Mouse (Mus musculus): ENCODE measurements around the gene Lrrc75b. TPM values are rescaled to one million over a fixed set of nuclear protein-coding genes. Genes with fewer than 3 reads are reported as not detected.

Lrrc75b gene
- polyA plus RNA-seq, 1 experiment from 2014 or later: 2.7 TPM

GRCm38 (mm10) chr10:75579129-75579528, 19.0 kb upstream of the Lrrc75b start:
- no peak for ATAC-seq (ENCODE audit: insufficient number of reproducible peaks, insufficient read depth, low FRiP score, low read depth)
- H3K4me3 ChIP-seq (ENCODE audit: control insufficient read depth in 1 of 2, insufficient read depth in 1 of 2, low read depth in 1 of 2, low read length in 2 of 2): no peak overlapping the region
- no peaks in the 10 kb centered on the region for H3K4me1 ChIP-seq (ENCODE audit: control insufficient read depth in 2 of 2, insufficient read depth in 2 of 2, low read length in 2 of 2)
- no peaks in the 10 kb centered on the region for H3K36me3 ChIP-seq (ENCODE audit: control insufficient read depth, insufficient read depth, low read length)
- H3K9me3 ChIP-seq (ENCODE audit: control insufficient read depth, low read length): no peaks in the 10 kb centered on the region
- H3K27ac ChIP-seq (replicated peaks in 1 of 2; ENCODE audit: control insufficient read depth in 1 of 2, insufficient read depth in 1 of 2, low read depth in 2 of 2, low read length in 2 of 2): no peak overlapping the region
- no peak overlapping the region for H3K4me2 ChIP-seq (ENCODE audit: low read length)
- no peak overlapping the region for H3K9ac ChIP-seq (ENCODE audit: low read length)
- H3K27me3 ChIP-seq (ENCODE audit: control insufficient read depth, insufficient read depth, low read length): 0 out of 2 replicates have a peak, but pooled peaks cover 7% of the 10 kb centered on the region
- 78% methylated on average over 6 of the region's 6 CpGs for WGBS

DNA sequence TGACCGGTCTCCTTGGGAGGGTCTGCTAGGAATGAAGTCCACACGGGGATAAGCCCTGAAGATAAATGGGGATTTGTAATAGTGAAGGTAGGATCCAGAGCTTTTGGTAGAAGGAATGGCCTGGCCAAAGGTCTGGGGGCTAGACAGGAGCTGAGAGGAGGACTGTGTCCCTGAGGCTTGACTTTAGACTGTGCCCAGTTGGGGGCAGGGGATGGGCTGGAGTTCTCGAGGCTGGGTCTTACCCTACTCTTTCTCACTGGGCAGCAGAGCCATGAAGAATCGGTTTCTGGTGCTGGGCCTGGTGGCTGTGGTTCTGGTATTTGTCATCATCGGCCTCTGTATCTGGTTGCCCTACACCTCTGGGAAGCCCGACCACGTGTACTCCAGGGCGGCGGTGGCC, 13.8 kb upstream of the Lrrc75b start:
- H3K9me3 ChIP-seq (ENCODE audit: control insufficient read depth, low read length): no peaks in the 10 kb centered on the region
- no peak overlapping the region for H3K4me2 ChIP-seq (ENCODE audit: low read length)
- no peak overlapping the region for H3K4me3 ChIP-seq (ENCODE audit: control insufficient read depth in 1 of 2, insufficient read depth in 1 of 2, low read depth in 1 of 2, low read length in 2 of 2)
- 83% methylated on average over 9 of the region's 9 CpGs for WGBS
- H3K27ac ChIP-seq (replicated peaks in 1 of 2; ENCODE audit: control insufficient read depth in 1 of 2, insufficient read depth in 1 of 2, low read depth in 2 of 2, low read length in 2 of 2): no peak overlapping the region
- H3K27me3 ChIP-seq (ENCODE audit: control insufficient read depth, insufficient read depth, low read length): peaks cover under 1% of the 10 kb centered on the region; the same call in 1 of the 2 replicates
- ATAC-seq (ENCODE audit: insufficient number of reproducible peaks, insufficient read depth, low FRiP score, low read depth): no peak
- no peaks in the 10 kb centered on the region for H3K4me1 ChIP-seq (ENCODE audit: control insufficient read depth in 2 of 2, insufficient read depth in 2 of 2, low read length in 2 of 2)
- no peaks in the 10 kb centered on the region for H3K36me3 ChIP-seq (ENCODE audit: control insufficient read depth, insufficient read depth, low read length)
- no peak overlapping the region for H3K9ac ChIP-seq (ENCODE audit: low read length)

DNA sequence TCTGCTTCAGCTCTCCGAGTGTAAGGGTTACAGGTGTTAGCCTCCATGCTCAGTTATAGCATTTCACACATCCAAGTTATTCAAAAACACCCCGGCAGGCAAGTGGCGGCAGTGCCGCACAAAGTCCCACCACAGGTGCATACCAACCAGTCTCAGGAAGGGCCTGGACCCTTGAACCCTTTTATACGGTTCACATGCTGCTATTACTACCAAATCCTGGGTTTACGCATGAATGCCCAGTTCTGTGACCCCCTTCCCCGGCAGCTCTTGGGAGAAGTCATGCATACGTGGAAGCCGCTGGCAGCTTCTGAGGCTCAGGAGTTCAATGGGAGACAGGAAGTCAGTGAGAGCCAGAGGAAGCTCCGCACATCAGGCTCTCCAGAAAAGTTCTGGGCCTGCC, 13.1 kb upstream of the Lrrc75b start:
- no peak overlapping the region for H3K9ac ChIP-seq (ENCODE audit: low read length)
- no peak for ATAC-seq (ENCODE audit: insufficient number of reproducible peaks, insufficient read depth, low FRiP score, low read depth)
- no peaks in the 10 kb centered on the region for H3K36me3 ChIP-seq (ENCODE audit: control insufficient read depth, insufficient read depth, low read length)
- peaks cover 5 to 7% of the 10 kb centered on the region in 2 experiments; a peak in 1 of 4 replicates for H3K4me1 ChIP-seq (ENCODE audit: control insufficient read depth in 2 of 2, insufficient read depth in 2 of 2, low read length in 2 of 2)
- WGBS: 74% methylated on average over 10 of the region's 10 CpGs
- no peak overlapping the region for H3K4me2 ChIP-seq (ENCODE audit: low read length)
- no peak overlapping the region for H3K4me3 ChIP-seq (ENCODE audit: control insufficient read depth in 1 of 2, insufficient read depth in 1 of 2, low read depth in 1 of 2, low read length in 2 of 2)
- H3K27me3 ChIP-seq (ENCODE audit: control insufficient read depth, insufficient read depth, low read length): peaks cover 8% of the 10 kb centered on the region
- H3K27ac ChIP-seq (replicated peaks in 1 of 2; ENCODE audit: control insufficient read depth in 1 of 2, insufficient read depth in 1 of 2, low read depth in 2 of 2, low read length in 2 of 2): no peak overlapping the region
- H3K9me3 ChIP-seq (ENCODE audit: control insufficient read depth, low read length): no peaks in the 10 kb centered on the region

DNA sequence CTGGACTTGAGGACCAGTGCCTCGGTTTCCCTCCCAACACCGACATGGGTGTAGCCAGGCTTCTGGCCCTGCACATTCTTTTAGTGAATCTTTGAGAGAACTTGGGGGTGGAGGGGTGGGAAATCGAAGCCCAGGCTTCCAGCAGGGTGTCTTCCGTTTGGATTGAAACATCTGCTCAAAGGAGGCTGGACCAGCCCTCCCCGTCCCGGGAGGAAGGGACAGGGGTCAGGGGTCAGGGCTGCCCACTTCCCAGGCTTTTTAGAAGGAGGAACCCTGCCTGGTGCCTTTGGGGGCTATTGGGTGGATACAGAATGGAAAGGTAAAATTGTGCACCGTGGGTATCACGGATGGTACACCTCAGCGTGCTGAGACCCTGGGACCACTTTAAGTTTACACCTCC, 11.8 kb upstream of the Lrrc75b start:
- H3K9me3 ChIP-seq (ENCODE audit: control insufficient read depth, low read length): no peaks in the 10 kb centered on the region
- WGBS: 58% methylated on average over 9 of the region's 9 CpGs
- no peak for ATAC-seq (ENCODE audit: insufficient number of reproducible peaks, insufficient read depth, low FRiP score, low read depth)
- H3K36me3 ChIP-seq (ENCODE audit: control insufficient read depth, insufficient read depth, low read length): no peaks in the 10 kb centered on the region
- H3K9ac ChIP-seq (ENCODE audit: low read length): no peak overlapping the region
- peaks cover 5 to 8% of the 10 kb centered on the region in 2 experiments; a peak in 1 of 4 replicates for H3K4me1 ChIP-seq (ENCODE audit: control insufficient read depth in 2 of 2, insufficient read depth in 2 of 2, low read length in 2 of 2)
- H3K4me3 ChIP-seq (ENCODE audit: control insufficient read depth in 1 of 2, insufficient read depth in 1 of 2, low read depth in 1 of 2, low read length in 2 of 2): no peak overlapping the region
- no peak overlapping the region for H3K27ac ChIP-seq (replicated peaks in 1 of 2; ENCODE audit: control insufficient read depth in 1 of 2, insufficient read depth in 1 of 2, low read depth in 2 of 2, low read length in 2 of 2)
- H3K27me3 ChIP-seq (ENCODE audit: control insufficient read depth, insufficient read depth, low read length): peaks cover 8% of the 10 kb centered on the region
- H3K4me2 ChIP-seq (ENCODE audit: low read length): no peak overlapping the region

GRCm38 (mm10) chr10:75570981-75571657, 11.0 kb upstream of the Lrrc75b start:
- H3K9ac ChIP-seq (ENCODE audit: low read length): no peak overlapping the region
- WGBS: 25% methylated on average over 10 of the region's 10 CpGs
- no peak overlapping the region for H3K27ac ChIP-seq (replicated peaks in 1 of 2; ENCODE audit: control insufficient read depth in 1 of 2, insufficient read depth in 1 of 2, low read depth in 2 of 2, low read length in 2 of 2)
- ATAC-seq (ENCODE audit: insufficient number of reproducible peaks, insufficient read depth, low FRiP score, low read depth): no peak
- no peaks in the 10 kb centered on the region for H3K36me3 ChIP-seq (ENCODE audit: control insufficient read depth, insufficient read depth, low read length)
- H3K4me3 ChIP-seq (ENCODE audit: control insufficient read depth in 1 of 2, insufficient read depth in 1 of 2, low read depth in 1 of 2, low read length in 2 of 2): no peak overlapping the region
- H3K4me2 ChIP-seq (ENCODE audit: low read length): no peak overlapping the region
- H3K27me3 ChIP-seq (ENCODE audit: control insufficient read depth, insufficient read depth, low read length): peaks cover 8% of the 10 kb centered on the region
- H3K4me1 ChIP-seq (ENCODE audit: control insufficient read depth in 2 of 2, insufficient read depth in 2 of 2, low read length in 2 of 2): peaks cover 5 to 8% of the 10 kb centered on the region in 2 experiments; a peak in 1 of 4 replicates
- H3K9me3 ChIP-seq (ENCODE audit: control insufficient read depth, low read length): no peaks in the 10 kb centered on the region

- Histone ChIP-seq H3K4me1 (ENCODE audit: control insufficient read depth in 2 of 2, insufficient read depth in 2 of 2, low read length in 2 of 2) (peaks cover 5 to 8% of the 10 kb centered on the region in 2 experiments; a peak in 1 of 4 replicates), H3K27ac (replicated peaks in 1 of 2; ENCODE audit: control insufficient read depth in 1 of 2, insufficient read depth in 1 of 2, low read depth in 2 of 2, low read length in 2 of 2) (no peak overlapping the region), H3K27me3 (ENCODE audit: control insufficient read depth, insufficient read depth, low read length) (peaks cover 15% of the 10 kb centered on the region), H3K36me3 (ENCODE audit: control insufficient read depth, insufficient read depth, low read length) (no peaks in the 10 kb centered on the region), H3K4me3 (ENCODE audit: control insufficient read depth in 1 of 2, insufficient read depth in 1 of 2, low read depth in 1 of 2, low read length in 2 of 2) (no peak overlapping the region), H3K9ac (ENCODE audit: low read length) (no peak overlapping the region), H3K9me3 (ENCODE audit: control insufficient read depth, low read length) (no peaks in the 10 kb centered on the region), H3K4me2 (ENCODE audit: low read length) (peak overlapping the region; percentile 23; the same call in 1 of the 2 replicates)
- 27% methylated on average over 4 of the region's 4 CpGs for WGBS
- ATAC-seq (ENCODE audit: insufficient number of reproducible peaks, insufficient read depth, low FRiP score, low read depth): no peak
These were observed 8.7 kb upstream of the Lrrc75b start for GRCm38 (mm10) chr10:75568851-75569250.

DNA sequence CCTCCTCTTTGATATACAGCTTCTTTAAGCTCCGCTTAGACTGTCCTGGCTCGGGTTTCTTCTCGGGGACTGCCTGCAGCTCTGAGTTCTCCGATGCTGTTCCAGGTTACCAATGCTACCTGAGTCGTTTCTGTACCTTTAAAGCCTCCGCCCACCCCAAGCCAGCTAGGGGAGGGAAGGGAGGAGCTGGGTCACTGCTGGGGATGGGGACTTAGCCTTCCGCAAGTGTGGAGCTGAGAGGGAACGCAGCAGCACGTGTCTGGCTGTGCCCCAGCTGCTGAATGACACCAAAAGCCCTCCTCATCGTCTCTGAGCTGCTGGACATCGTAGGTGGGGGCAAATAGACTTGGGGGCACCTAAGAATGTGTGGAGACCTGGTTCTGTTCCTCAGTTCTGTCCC, 8.3 kb upstream of the Lrrc75b start:
- 10% methylated on average over 11 of the region's 11 CpGs for WGBS

More for the DNA sequence above, 8.3 kb upstream of the Lrrc75b start:
- no peaks in the 10 kb centered on the region for H3K36me3 ChIP-seq (ENCODE audit: control insufficient read depth, insufficient read depth, low read length)
- ATAC-seq (ENCODE audit: insufficient number of reproducible peaks, insufficient read depth, low FRiP score, low read depth): no peak
- H3K4me2 ChIP-seq (ENCODE audit: low read length): peak overlapping the region; percentile 23; the same call in 1 of the 2 replicates
- H3K27me3 ChIP-seq (ENCODE audit: control insufficient read depth, insufficient read depth, low read length): peaks cover 18% of the 10 kb centered on the region
- H3K9me3 ChIP-seq (ENCODE audit: control insufficient read depth, low read length): no peaks in the 10 kb centered on the region
- no peak overlapping the region for H3K4me3 ChIP-seq (ENCODE audit: control insufficient read depth in 1 of 2, insufficient read depth in 1 of 2, low read depth in 1 of 2, low read length in 2 of 2)
- H3K9ac ChIP-seq (ENCODE audit: low read length): no peak overlapping the region
- no peak overlapping the region for H3K27ac ChIP-seq (replicated peaks in 1 of 2; ENCODE audit: control insufficient read depth in 1 of 2, insufficient read depth in 1 of 2, low read depth in 2 of 2, low read length in 2 of 2)
- H3K4me1 ChIP-seq (ENCODE audit: control insufficient read depth in 2 of 2, insufficient read depth in 2 of 2, low read length in 2 of 2): peaks cover 5 to 8% of the 10 kb centered on the region in 2 experiments; a peak in 1 of 4 replicates

Measured in heart, embryonic 14.5 days (tissue).